Mouse (Mus musculus) urinary bladder, postnatal 25 days (tissue): ENCODE data around the gene Tnni2.

Experiments
- DNase-seq: peaks from one replicate; pipeline ENCODE4 v3.0.0; 2022; ENCODE audit warnings: low spot score

The Tnni2 gene

GRCm38 (mm10) chr7:142430160-142430678 is 11.4 kb upstream of the Tnni2 start:
- DNase-seq, result no peak

GRCm38 (mm10) chr7:142431106-142431505 is 10.5 kb upstream of the Tnni2 start:
- DNase-seq, result no peak

DNA sequence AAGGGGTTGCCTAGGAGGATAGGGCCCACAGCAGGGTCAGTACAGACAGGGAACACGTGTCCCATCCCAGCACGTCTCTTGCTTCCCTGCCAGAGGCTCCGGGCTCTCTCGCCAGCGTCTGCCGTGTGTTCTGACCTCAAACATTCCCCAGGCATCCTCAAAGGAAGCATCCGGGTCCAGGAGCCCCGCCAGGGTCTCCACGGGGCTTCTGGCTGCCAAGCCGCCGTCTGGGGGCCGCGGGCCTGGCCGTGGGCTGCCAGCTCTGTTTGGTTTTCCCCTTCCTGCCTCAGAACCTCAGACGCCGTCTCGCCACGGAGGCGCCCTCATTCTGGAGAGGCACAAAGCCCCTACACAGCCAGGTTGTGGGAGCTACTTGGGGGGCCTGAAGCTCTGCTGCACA is 8.0 kb upstream of the Tnni2 start:
- no peak for DNase-seq

GRCm38 (mm10) chr7:142434137-142434865 is 7.3 kb upstream of the Tnni2 start, which contains the start of gene Syt8:
Syt8 (plus strand) TSS chr7:142434850.
- no peak for DNase-seq

DNA sequence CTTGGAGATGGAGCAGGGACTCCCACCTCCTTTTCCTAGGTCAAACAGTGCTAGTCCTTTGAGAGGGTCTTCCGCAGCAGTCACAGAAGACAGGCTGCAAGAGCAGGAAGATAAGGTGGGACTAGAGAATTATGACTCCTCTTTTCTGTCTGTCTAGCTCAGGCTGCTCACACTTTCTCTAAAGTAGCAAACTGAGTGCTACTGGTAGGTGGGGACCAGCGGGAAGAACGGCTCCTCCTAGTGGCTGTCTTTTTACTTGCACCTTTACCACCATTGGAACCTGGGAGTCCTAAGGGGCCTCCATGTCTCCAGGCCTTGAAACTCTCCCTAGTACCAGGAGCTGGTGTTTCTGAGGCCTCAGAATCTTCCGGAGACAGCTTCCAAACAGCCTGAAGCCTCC is 6.1 kb upstream of the Tnni2 start:
- DNase-seq, result no peak

GRCm38 (mm10) chr7:142437324-142437723 is 4.3 kb upstream of the Tnni2 start:
- peak; percentile 72 for DNase-seq

DNA sequence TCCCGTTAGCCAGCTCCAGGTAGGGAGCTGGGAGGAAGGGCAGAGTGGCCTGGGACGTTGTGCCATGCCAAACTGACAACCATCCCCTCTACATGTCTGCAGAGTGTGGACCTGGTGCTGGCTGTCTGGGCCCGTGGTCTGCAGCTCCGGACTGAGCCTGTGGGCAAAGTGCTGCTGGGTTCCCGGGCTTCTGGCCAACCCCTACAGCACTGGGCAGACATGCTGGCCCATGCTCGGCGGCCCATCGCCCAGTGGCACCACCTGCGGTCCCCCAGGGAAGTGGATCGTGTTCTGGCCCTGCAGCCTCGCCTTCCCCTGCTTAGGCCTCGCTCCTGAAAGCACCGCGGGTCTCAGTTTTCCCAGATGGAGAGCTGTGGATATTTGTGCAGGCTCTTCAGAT is 1.6 kb upstream of the Tnni2 start:
- DNase-seq, result no peak

DNA sequence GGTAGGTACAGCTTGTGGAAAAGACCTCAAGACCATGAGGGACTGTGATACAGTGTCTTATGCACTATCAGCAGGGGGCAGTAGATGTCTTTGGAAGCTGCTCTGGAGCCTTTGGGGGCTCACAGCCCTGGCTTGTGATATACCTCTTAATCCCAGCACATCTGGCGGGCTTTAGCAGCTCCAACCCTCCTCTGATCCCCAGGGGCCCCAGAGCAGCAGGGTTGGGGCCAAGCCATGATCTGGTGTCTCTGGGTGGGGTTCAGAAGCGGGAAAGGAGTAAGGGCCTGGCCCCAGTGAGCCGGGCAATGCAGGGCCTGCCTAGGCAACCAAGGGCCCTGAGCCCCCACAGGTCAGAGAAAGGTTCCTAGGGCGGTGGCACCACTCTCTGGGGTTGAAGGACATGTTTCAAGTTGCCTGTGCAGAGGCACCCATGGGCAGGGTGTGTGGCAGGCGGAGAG is 922 bp upstream of the Tnni2 start:
- DNase-seq, result no peak

GRCm38 (mm10) chr7:142442081-142442907 is 686 bp downstream of the Tnni2 start:
- no peak for DNase-seq

DNA sequence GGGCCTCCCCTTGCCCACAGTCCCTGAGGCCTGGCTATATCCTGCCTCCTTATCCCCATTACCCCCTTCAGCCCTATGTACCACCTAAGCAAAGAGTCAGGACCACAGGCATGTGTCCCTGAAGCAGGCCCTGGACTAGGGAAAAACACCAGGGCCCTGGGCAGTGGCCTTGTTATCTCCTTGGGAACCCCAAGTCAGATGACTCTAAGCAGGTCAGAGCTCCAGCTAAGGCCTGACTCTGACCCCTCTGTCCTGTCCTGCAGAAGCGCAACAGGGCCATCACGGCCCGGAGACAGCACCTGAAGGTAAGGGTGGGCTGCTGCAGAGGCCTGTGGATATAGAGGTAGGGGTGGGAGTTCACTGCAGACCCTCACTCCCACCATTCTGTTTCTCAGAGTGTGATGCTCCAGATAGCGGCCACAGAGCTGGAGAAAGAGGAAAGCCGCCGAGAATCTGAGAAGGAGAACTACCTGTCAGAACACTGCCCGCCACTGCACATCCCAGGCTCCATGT is 1.4 kb downstream of the Tnni2 start:
- DNase-seq, result no peak

GRCm38 (mm10) chr7:142443474-142443873 is 1.9 kb downstream of the Tnni2 start:
- DNase-seq, result no peak

DNA sequence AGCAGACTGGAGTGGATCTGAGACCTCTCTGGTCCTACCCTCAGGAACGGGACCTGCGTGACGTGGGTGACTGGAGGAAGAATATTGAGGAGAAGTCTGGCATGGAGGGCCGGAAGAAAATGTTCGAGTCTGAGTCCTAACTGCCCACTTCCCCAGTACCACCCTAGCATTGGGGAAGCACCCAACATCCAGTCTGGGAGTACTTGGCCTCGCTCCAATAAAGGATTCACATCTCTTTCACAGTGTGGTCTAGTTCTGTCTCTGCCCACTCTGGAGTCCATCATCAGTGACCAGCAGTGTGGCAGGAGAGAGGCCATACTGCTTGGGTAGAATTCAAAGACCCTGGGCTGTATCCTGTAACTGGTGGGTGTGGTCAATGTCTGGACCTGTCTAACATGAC is 2.6 kb downstream of the Tnni2 start:
- DNase-seq, result no peak

GRCm38 (mm10) chr7:142445324-142445723 is 3.7 kb downstream of the Tnni2 start:
- DNase-seq, result no peak

DNA sequence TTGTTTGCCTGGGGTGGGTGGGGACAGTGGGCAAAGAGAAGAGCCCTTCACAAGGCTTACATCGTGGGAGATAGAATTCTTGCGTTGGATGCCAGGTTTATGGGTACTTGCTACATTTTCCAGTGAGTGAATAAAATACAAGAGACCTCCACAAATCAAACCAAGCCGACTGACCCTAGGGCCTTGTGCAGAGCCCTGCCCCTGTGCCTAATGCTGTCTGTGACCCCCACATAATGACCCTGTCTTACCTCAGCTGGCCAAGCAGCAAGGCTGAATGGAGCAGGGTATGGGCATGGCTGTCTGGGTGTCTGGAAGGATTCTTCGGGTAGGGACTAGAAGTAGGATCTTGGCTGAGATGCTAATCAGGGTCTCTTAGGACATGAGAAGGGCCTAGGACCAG is 4.7 kb downstream of the Tnni2 start:
- no peak for DNase-seq

GRCm38 (mm10) chr7:142449038-142449617 is 7.5 kb downstream of the Tnni2 start:
- DNase-seq, result no peak

DNA sequence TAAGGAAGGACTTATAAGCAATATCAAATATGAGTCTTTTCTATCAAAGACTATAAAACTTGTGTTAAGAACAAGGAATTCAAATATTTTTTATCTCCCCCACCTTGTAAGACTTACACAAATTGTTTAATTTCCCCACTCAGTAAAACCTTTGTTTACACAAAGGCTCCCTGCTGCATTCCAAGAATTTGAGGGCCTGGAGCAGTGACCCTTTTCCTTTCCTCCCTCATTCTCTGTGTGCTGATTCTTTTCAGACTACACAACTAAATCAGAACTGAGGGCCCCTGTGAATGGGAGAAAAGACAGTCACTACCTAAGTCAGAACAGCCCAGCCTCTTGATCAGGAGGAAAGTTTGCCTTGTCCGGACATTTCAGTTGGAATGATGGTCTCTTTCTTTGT is 13.1 kb downstream of the Tnni2 start:
- DNase-seq, result no peak

- no peak for DNase-seq
Measured at GRCm38 (mm10) chr7:142455251-142455650, 13.6 kb downstream of the Tnni2 start.

GRCm38 (mm10) chr7:142456806-142457205 is 15.2 kb downstream of the Tnni2 start:
- no peak for DNase-seq

GRCm38 (mm10) chr7:142457227-142457811 is 15.7 kb downstream of the Tnni2 start:
- DNase-seq, result no peak

GRCm38 (mm10) chr7:142458026-142458425 is 16.4 kb downstream of the Tnni2 start:
- DNase-seq, result no peak

GRCm38 (mm10) chr7:142458676-142459298 is 17.2 kb downstream of the Tnni2 start:
- DNase-seq, result no peak

DNA sequence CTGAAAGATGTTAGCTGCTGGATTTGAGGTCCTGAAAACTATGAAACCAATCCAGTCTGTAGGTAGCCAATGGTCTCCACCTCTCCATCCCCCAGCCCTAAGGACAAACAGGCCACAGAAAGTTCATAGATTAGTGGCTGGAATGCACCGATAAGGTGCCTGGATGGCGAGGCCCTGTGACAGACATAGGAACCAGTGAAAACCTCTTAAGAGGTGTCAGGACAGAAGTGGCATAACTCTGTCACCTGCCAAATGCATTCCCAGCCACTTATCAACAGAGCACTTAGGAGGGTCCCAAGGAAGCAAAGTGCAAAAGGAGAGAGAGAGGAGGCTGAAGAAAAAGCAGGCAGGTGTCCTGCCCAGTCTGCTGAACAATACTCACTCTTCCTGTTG is 17.7 kb downstream of the Tnni2 start:
- no peak for DNase-seq
